Mouse (Mus musculus) urinary bladder, postnatal 14 days (tissue): ENCODE measurements around the gene Zdhhc17.
A peak's percentile ranks its signal among the peaks of the same experiment; 100 is the strongest.

Experiments used
- DNase-seq: peaks from one replicate; pipeline ENCODE4 v3.0.0; 2021; ENCODE audit warnings: low spot score

Gene Zdhhc17

GRCm38 (mm10) chr10:110920368-110920950 lies 89.5 kb downstream of the Zdhhc17 start:
- no peak for DNase-seq

- peak; percentile 92 for DNase-seq
Observed at GRCm38 (mm10) chr10:110919531-110920343, 90.2 kb downstream of the Zdhhc17 start, which contains the start of gene Csrp2. Csrp2 (plus strand) TSS chr10:110919789.

GRCm38 (mm10) chr10:110918414-110919391 lies 91.2 kb downstream of the Zdhhc17 start:
- no peak for DNase-seq

- DNase-seq = no peak
Observed at GRCm38 (mm10) chr10:110917521-110917920, 92.4 kb downstream of the Zdhhc17 start.

- DNase-seq = no peak
Observed at GRCm38 (mm10) chr10:110916666-110917344, 93.1 kb downstream of the Zdhhc17 start.

GRCm38 (mm10) chr10:110903862-110904261 lies 106.1 kb downstream of the Zdhhc17 start:
- DNase-seq = no peak

- peak; percentile 52 for DNase-seq
Observed at GRCm38 (mm10) chr10:110899744-110900501, 110.0 kb downstream of the Zdhhc17 start.
